Mouse (Mus musculus) CH12.LX (cell line): ENCODE measurements at regions not wholly inside any gene's neighbourhood (a gene's known extent, or its start where the extent isn't known, plus 50 kb on each side); places are given as distances from the start of the nearest gene placed in this dataset.

Experiments used
- DNase-seq: peaks from one replicate; pipeline ENCODE4 v3.0.0-alpha.2; 2013; ENCODE audit errors: extremely low read depth
- H3K27ac ChIP-seq: 2 replicates; pipeline ENCODE4 v1.5.1; 2012; ENCODE audit warnings: low read depth, mild to moderate bottlenecking, control low read depth, moderate library complexity; ENCODE audit not compliant: insufficient read depth
- H3K27me3 ChIP-seq: replicated peaks from 2 replicates; pipeline ENCODE3; 2012; ENCODE audit warnings: inconsistent platforms
- H3K36me3 ChIP-seq, 2 experiments: replicated peaks in 1 of 2; 2 replicates each; pipeline versions ENCODE3 to v1.6.1; 2012; ENCODE audit warnings: inconsistent platforms in 1 of 2, low read length in 1 of 2, mild to moderate bottlenecking in 1 of 2, mixed read lengths in 1 of 2, moderate library complexity in 1 of 2; ENCODE audit not compliant: control insufficient read depth in 1 of 2, insufficient read depth in 1 of 2
- H3K4me1 ChIP-seq, 2 experiments: 2 replicates each; pipeline ENCODE4 v1.6.1; 2012; ENCODE audit warnings: inconsistent platforms in 1 of 2, moderate library complexity in 1 of 2; ENCODE audit not compliant: insufficient read depth in 2 of 2, control insufficient read depth in 1 of 2
- H3K4me2 ChIP-seq: 2 replicates; pipeline ENCODE4 v1.6.1; 2012; ENCODE audit warnings: low read depth, mild to moderate bottlenecking, control low read depth; ENCODE audit not compliant: poor library complexity, insufficient read depth, severe bottlenecking
- H3K4me3 ChIP-seq, 3 experiments: fragments of 150-350 bp in 1 of 3; sonication (generic) in 1 of 3; replicated peaks in 1 of 3; 2 replicates each; pipeline versions ENCODE3 to v1.5.1; 2011 to 2012; ENCODE audit warnings: low read depth in 2 of 3, low read length in 2 of 3, mild to moderate bottlenecking in 2 of 3, moderate library complexity in 2 of 3, control low read depth in 1 of 3, improper control_type of control experiment in 1 of 3, inconsistent platforms in 1 of 3, mixed read lengths in 1 of 3; ENCODE audit not compliant: poor library complexity in 1 of 3
- H3K79me2 ChIP-seq: replicated peaks from 2 replicates; pipeline ENCODE4 v1.6.1; 2012; ENCODE audit warnings: mild to moderate bottlenecking, moderate library complexity; ENCODE audit not compliant: control insufficient read depth, poor library complexity, insufficient read depth, severe bottlenecking; ENCODE audit errors: extremely low read depth
- H3K9ac ChIP-seq: 2 replicates; pipeline ENCODE4 v1.6.1; 2012; ENCODE audit warnings: low read depth, mild to moderate bottlenecking, control low read depth, moderate library complexity; ENCODE audit not compliant: insufficient read depth
- H3K9me3 ChIP-seq: replicated peaks from 2 replicates; pipeline ENCODE3; 2012; ENCODE audit warnings: low read length, inconsistent platforms, mixed read lengths
- BHLHE40 ChIP-seq: IDR thresholded peaks from 2 replicates; pipeline ENCODE4 v1.6.1; 2011; ENCODE audit warnings: mild to moderate bottlenecking, low read depth, low read length, improper control_type of control experiment
- CHD2 ChIP-seq: IDR thresholded peaks from 2 replicates; pipeline ENCODE4 v1.6.1; 2011; ENCODE audit warnings: low read length, improper control_type of control experiment
- CTCF ChIP-seq, 2 experiments: IDR thresholded peaks in 1 of 2; conservative IDR thresholded peaks in 1 of 2; 2 replicates each; pipeline ENCODE4 v1.5.1; 2011 to 2012; ENCODE audit warnings: low read depth in 2 of 2, low read length in 2 of 2, improper control_type of control experiment in 1 of 2, inconsistent platforms in 1 of 2, mild to moderate bottlenecking in 1 of 2, moderate library complexity in 1 of 2
- E2F4 ChIP-seq: IDR thresholded peaks from 2 replicates; pipeline ENCODE4 v1.6.1; 2011; ENCODE audit warnings: low read depth, low read length, improper control_type of control experiment; ENCODE audit not compliant: insufficient replicate concordance
- EP300 ChIP-seq: IDR thresholded peaks from 2 replicates; pipeline ENCODE4 v1.6.1; 2011; ENCODE audit warnings: low read length, improper control_type of control experiment
- GABPA ChIP-seq: IDR thresholded peaks from 2 replicates; pipeline ENCODE4 v1.6.1; 2012; ENCODE audit warnings: low read depth, low read length, improper control_type of control experiment, inconsistent platforms; ENCODE audit not compliant: insufficient replicate concordance
- HCFC1 ChIP-seq: IDR thresholded peaks from 2 replicates; pipeline ENCODE4 v1.6.1; 2012; ENCODE audit warnings: low read depth, mild to moderate bottlenecking, inconsistent platforms, low read length, improper control_type of control experiment
- IRF4 ChIP-seq: IDR thresholded peaks from 2 replicates; pipeline ENCODE4 v1.6.1; 2014; ENCODE audit warnings: low read depth, mild to moderate bottlenecking, inconsistent platforms, low read length, improper control_type of control experiment
- MAFK ChIP-seq: IDR thresholded peaks from 2 replicates; pipeline ENCODE4 v1.6.1; 2011; ENCODE audit warnings: low read length, improper control_type of control experiment; ENCODE audit not compliant: insufficient replicate concordance
- MAX ChIP-seq: IDR thresholded peaks from 2 replicates; pipeline ENCODE4 v1.6.1; 2011; ENCODE audit warnings: low read length, improper control_type of control experiment
- MAZ ChIP-seq: IDR thresholded peaks from 2 replicates; pipeline ENCODE4 v1.6.1; 2012; ENCODE audit warnings: low read depth, mild to moderate bottlenecking, inconsistent platforms, low read length, improper control_type of control experiment, moderate library complexity
- MXI1 ChIP-seq: IDR thresholded peaks from 2 replicates; pipeline ENCODE4 v1.6.1; 2011; ENCODE audit warnings: mild to moderate bottlenecking, low read depth, low read length, improper control_type of control experiment
- MYC ChIP-seq: IDR thresholded peaks from 2 replicates; pipeline ENCODE4 v1.6.1; 2011; ENCODE audit warnings: low read depth, mild to moderate bottlenecking, improper control_type of control experiment, low read length
- NELFE ChIP-seq: IDR thresholded peaks from 2 replicates; pipeline ENCODE4 v1.6.1; 2011; ENCODE audit warnings: low read depth, low read length, improper control_type of control experiment
- NRF1 ChIP-seq: IDR thresholded peaks from 2 replicates; pipeline ENCODE4 v1.6.1; 2014; ENCODE audit warnings: low read depth, mild to moderate bottlenecking, inconsistent platforms, low read length, improper control_type of control experiment, moderate library complexity
- PAX5 ChIP-seq: IDR thresholded peaks from 2 replicates; pipeline ENCODE4 v1.6.1; 2012; ENCODE audit warnings: low read length, inconsistent platforms, mixed read lengths
- POLR2A ChIP-seq: IDR thresholded peaks from 2 replicates; pipeline ENCODE4 v1.6.1; 2011; ENCODE audit warnings: low read depth, mild to moderate bottlenecking, improper control_type of control experiment, low read length
- RAD21 ChIP-seq: IDR thresholded peaks from 2 replicates; pipeline ENCODE4 v1.6.1; 2011; ENCODE audit warnings: low read depth, mild to moderate bottlenecking, low read length, improper control_type of control experiment, moderate library complexity
- RCOR1 ChIP-seq: conservative IDR thresholded peaks from 2 replicates; pipeline ENCODE4 v1.6.1; 2012; ENCODE audit warnings: low read depth, mild to moderate bottlenecking, inconsistent platforms, low read length, improper control_type of control experiment
- SIN3A ChIP-seq: IDR thresholded peaks from 2 replicates; pipeline ENCODE4 v1.6.1; 2012; ENCODE audit warnings: low read length, improper control_type of control experiment, inconsistent platforms
- SMC3 ChIP-seq: IDR thresholded peaks from 2 replicates; pipeline ENCODE4 v1.6.1; 2011; ENCODE audit warnings: low read depth, low read length, improper control_type of control experiment
- TBP ChIP-seq: conservative IDR thresholded peaks from 2 replicates; pipeline ENCODE4 v1.6.1; 2011; ENCODE audit warnings: low read depth, low read length, improper control_type of control experiment
- UBTF ChIP-seq: IDR thresholded peaks from 2 replicates; pipeline ENCODE4 v1.6.1; 2012; ENCODE audit warnings: low read depth, mild to moderate bottlenecking, inconsistent platforms, low read length, improper control_type of control experiment, moderate library complexity
- USF1 ChIP-seq: IDR thresholded peaks from 2 replicates; pipeline ENCODE4 v1.6.1; 2014; ENCODE audit warnings: low read depth, mild to moderate bottlenecking, inconsistent platforms, low read length, improper control_type of control experiment
- ZC3H11A ChIP-seq: IDR thresholded peaks from 2 replicates; pipeline ENCODE4 v1.6.1; 2012; ENCODE audit warnings: low read depth, mild to moderate bottlenecking, inconsistent platforms, low read length, improper control_type of control experiment
- ZKSCAN1 ChIP-seq: IDR thresholded peaks from 2 replicates; pipeline ENCODE4 v1.6.1; 2012; ENCODE audit warnings: low read depth, inconsistent platforms, low read length, improper control_type of control experiment, borderline replicate concordance
- ZMIZ1 ChIP-seq: IDR thresholded peaks from 2 replicates; pipeline ENCODE4 v1.6.1; 2012; ENCODE audit warnings: low read depth, mild to moderate bottlenecking, inconsistent platforms, low read length, improper control_type of control experiment
- dilution Hi-C: fragments of 300-500 bp; cut with MboI; formaldehyde crosslinking; loops from 2 replicates; pipeline ENCODE4 v1.14.3; 2020; ENCODE audit warnings: low sequenced_read_pairs; ENCODE audit not compliant: extremely low pct_unique_long_range_greater_than_20kb, extremely low pct_ligation_motif_present
- in situ Hi-C: fragments of 300-500 bp; cut with MboI; formaldehyde crosslinking; loops from 3 replicates; pipeline ENCODE4 v1.14.3; 2019; ENCODE audit warnings: low sequenced_read_pairs, low pct_ligation_motif_present, low pct_unique_long_range_greater_than_20kb, mixed read lengths

DNA sequence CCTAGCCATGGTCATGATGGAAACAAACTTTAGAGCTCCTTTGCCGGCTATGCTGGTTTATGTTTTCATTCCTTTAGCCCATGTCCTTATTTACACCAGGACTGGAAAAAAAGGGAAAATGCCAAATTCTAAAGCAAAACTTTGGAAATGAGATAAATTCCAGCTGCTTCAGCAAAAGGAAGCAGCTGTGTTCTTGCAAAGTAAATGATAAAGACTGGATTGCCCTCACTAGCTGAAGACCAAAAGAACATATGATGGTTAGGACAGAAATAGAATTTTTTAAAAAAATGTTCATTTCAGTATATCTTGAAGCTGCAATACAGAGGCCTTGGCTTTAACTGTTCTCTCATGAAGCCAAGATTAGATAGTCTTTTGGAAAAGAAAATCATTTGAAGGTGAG is 179.6 kb upstream of the Gm11096 start:
- Histone ChIP-seq H3K9ac (no peak overlapping the region), H3K27ac (no peak overlapping the region), H3K4me2 (no peak overlapping the region), H3K4me3 (no peak overlapping the region), H3K9me3 (peaks cover 18% of the 10 kb centered on the region), H3K4me1 (no peaks in the 10 kb centered on the region), H3K27me3 (no peaks in the 10 kb centered on the region), H3K36me3 (no peaks in the 10 kb centered on the region), H3K79me2 (no peaks in the 10 kb centered on the region)
- no peak for TF ChIP-seq EP300
- TF ChIP-seq IRF4: no peak
- no peak for DNase-seq
- in situ Hi-C loops (no loop called here), dilution Hi-C loops (no loop called here)

DNA sequence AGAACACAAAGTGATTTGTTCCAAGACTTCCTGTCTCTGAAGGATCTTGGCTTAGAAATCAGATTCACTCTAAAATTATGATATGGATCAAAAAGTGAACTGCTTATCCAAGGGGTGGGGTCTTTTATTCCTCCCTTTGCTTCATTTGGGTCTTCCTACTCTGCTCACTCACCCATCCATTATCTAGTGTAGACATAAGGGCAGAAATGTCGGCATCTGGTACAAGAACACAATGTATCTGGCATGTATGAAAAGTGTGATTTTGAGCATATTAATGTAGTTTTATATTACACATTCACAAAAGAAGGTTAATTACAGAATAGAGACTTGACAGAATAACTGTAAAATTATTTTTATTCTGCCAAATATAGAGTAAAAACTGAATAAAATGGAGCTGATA is 181.5 kb upstream of the Gm11096 start:
- Histone ChIP-seq H3K79me2 (no peaks in the 10 kb centered on the region), H3K36me3 (no peaks in the 10 kb centered on the region), H3K4me2 (no peak overlapping the region), H3K27me3 (no peaks in the 10 kb centered on the region), H3K9ac (no peak overlapping the region), H3K4me3 (no peak overlapping the region), H3K27ac (no peak overlapping the region), H3K4me1 (no peaks in the 10 kb centered on the region), H3K9me3 (peaks cover 18% of the 10 kb centered on the region)
- in situ Hi-C loops (no loop called here), dilution Hi-C loops (no loop called here)
- DNase-seq: no peak
- TF ChIP-seq USF1: no peak
- TF ChIP-seq MAX: no peak
- no peak for TF ChIP-seq CTCF (conservative IDR thresholded peaks at IDR 0.05 in 1 of 2, IDR thresholded peaks at IDR 0.05 in 1 of 2; ENCODE audit: low read depth in 2 of 2, low read length in 2 of 2)
- no peak for TF ChIP-seq MAFK
- no peak for TF ChIP-seq NRF1
- no peak for TF ChIP-seq ZKSCAN1
- no peak for TF ChIP-seq MYC
- no peak for TF ChIP-seq ZMIZ1
- TF ChIP-seq EP300: no peak
- TF ChIP-seq CHD2: no peak
- no peak for TF ChIP-seq TBP
- TF ChIP-seq POLR2A: no peak
- no peak for TF ChIP-seq GABPA
- TF ChIP-seq RCOR1: no peak
- no peak for TF ChIP-seq SIN3A
- no peak for TF ChIP-seq PAX5

DNA sequence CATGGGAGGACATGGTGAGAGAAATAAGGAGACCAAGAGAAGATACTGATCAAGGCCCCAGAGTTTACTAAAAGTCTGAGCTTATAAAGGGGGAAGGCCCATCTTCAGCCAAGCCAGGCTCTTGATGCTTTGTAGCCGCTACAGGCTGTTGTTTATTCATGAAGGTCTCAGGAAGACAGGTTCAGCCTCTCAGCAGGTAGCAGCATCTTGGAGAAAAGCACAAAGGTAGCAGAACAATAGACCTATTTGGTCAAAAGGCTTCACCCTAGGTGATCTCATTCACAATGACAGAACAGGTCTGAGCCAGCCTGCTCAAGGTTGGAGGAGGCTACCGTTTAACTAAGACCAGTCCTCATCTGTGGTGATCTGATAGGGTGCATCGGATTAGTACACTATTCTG is 185.5 kb upstream of the Gm11096 start:
- dilution Hi-C loops: no loop called here
- TF ChIP-seq RAD21: no peak
- TF ChIP-seq BHLHE40: no peak
- TF ChIP-seq UBTF: no peak
- TF ChIP-seq ZMIZ1: no peak
- TF ChIP-seq MXI1: no peak
- TF ChIP-seq E2F4: no peak
- TF ChIP-seq ZC3H11A: no peak
- no peak for TF ChIP-seq CTCF (conservative IDR thresholded peaks at IDR 0.05 in 1 of 2, IDR thresholded peaks at IDR 0.05 in 1 of 2; ENCODE audit: low read depth in 2 of 2, low read length in 2 of 2)
- TF ChIP-seq NRF1: no peak
- TF ChIP-seq MAZ: no peak
- no peak for TF ChIP-seq USF1
- TF ChIP-seq GABPA: no peak
- TF ChIP-seq HCFC1: no peak
- TF ChIP-seq RCOR1: no peak
- TF ChIP-seq EP300: no peak
- TF ChIP-seq NELFE: no peak
- TF ChIP-seq MAX: no peak
- no peak for TF ChIP-seq SMC3
- in situ Hi-C loops: no loop called here

More for the DNA sequence above, 185.5 kb upstream of the Gm11096 start:
- no peak overlapping the region for H3K9ac ChIP-seq
- H3K4me2 ChIP-seq: no peak overlapping the region
- H3K27ac ChIP-seq: no peak overlapping the region
- no peak overlapping the region for H3K4me3 ChIP-seq
- no peak for DNase-seq
- H3K36me3 ChIP-seq: no peaks in the 10 kb centered on the region
- peaks cover 20% of the 10 kb centered on the region for H3K9me3 ChIP-seq
- no peaks in the 10 kb centered on the region for H3K27me3 ChIP-seq
- no peaks in the 10 kb centered on the region for H3K4me1 ChIP-seq
- no peaks in the 10 kb centered on the region for H3K79me2 ChIP-seq
